28 mouse cellular contexts compared by ENCODE assay signal in genomic region chr6:8083196-8083595, GRCm38 (mm10).
DNase-seq lines count a peak whose midpoint lies in the region; ATAC-seq and TF ChIP-seq lines count a peak whose summit lies in the region.
"Had no signal": no experiment of that assay in that cellular context is flagged by ENCODE, and none has a peak within 500 bp of the region (broad histone marks: within the 10 kb centered on the region; RNA-seq: fewer than 3 reads in every experiment).

No protein-coding gene starts in this region.

- H3K4me2 ChIP-seq in embryonic facial prominence, embryonic 11.5 days (ENCODE audit: low read depth, low read length) = no peak overlapping the region
- no peak overlapping the region for H3K4me2 ChIP-seq in liver, postnatal 0 days (ENCODE audit: low read depth, low read length)
- H3K4me2 ChIP-seq: embryonic facial prominence, embryonic 13.5 days; embryonic facial prominence, embryonic 15.5 days; forebrain, embryonic 12.5 days had no signal

- H3K9me3 ChIP-seq in embryonic facial prominence, embryonic 11.5 days (replicated peaks; ENCODE audit: control insufficient read depth, low read length) = no peaks in the 10 kb centered on the region
- no peaks in the 10 kb centered on the region for H3K9me3 ChIP-seq in embryonic facial prominence, embryonic 10.5 days
- H3K9me3 ChIP-seq in liver, postnatal 0 days (ENCODE audit: low read length) = no peaks in the 10 kb centered on the region
- H3K9me3 ChIP-seq: embryonic facial prominence, embryonic 13.5 days; embryonic facial prominence, embryonic 15.5 days; forebrain, embryonic 10.5 days; forebrain, embryonic 12.5 days; G1E had no signal

- H3K4me3 ChIP-seq in embryonic facial prominence, embryonic 11.5 days (ENCODE audit: low read depth, low read length) = no peak overlapping the region
- no peak overlapping the region for H3K4me3 ChIP-seq in embryonic facial prominence, embryonic 10.5 days
- no peak overlapping the region for H3K4me3 ChIP-seq in liver, postnatal 0 days (ENCODE audit: low read depth, low read length)
- H3K4me3 ChIP-seq: embryonic facial prominence, embryonic 13.5 days; embryonic facial prominence, embryonic 15.5 days; erythroblast, embryonic 14.5 days; forebrain, embryonic 10.5 days; forebrain, embryonic 12.5 days had no signal

- no peak overlapping the region for H3K27ac ChIP-seq in embryonic facial prominence, embryonic 11.5 days (replicated peaks; ENCODE audit: low read depth, low read length)
- no peak overlapping the region for H3K27ac ChIP-seq in embryonic facial prominence, embryonic 10.5 days (replicated peaks)
- no peak overlapping the region for H3K27ac ChIP-seq in liver, postnatal 0 days (ENCODE audit: low read depth)
- H3K27ac ChIP-seq: embryonic facial prominence, embryonic 13.5 days; embryonic facial prominence, embryonic 15.5 days; forebrain, embryonic 10.5 days; forebrain, embryonic 12.5 days had no signal

- TF ChIP-seq CTCF in liver, postnatal 0 days (IDR thresholded peaks at IDR 0.05; ENCODE audit: low read depth) = no peak

- no peaks in the 10 kb centered on the region for H3K36me3 ChIP-seq in embryonic facial prominence, embryonic 11.5 days (replicated peaks; ENCODE audit: control insufficient read depth, insufficient read depth, low read depth, low read length)
- no peaks in the 10 kb centered on the region for H3K36me3 ChIP-seq in embryonic facial prominence, embryonic 10.5 days (replicated peaks)
- H3K36me3 ChIP-seq in liver, postnatal 0 days (replicated peaks; ENCODE audit: insufficient read depth, low read length) = no peaks in the 10 kb centered on the region
- H3K36me3 ChIP-seq: embryonic facial prominence, embryonic 13.5 days; embryonic facial prominence, embryonic 15.5 days; forebrain, embryonic 10.5 days; forebrain, embryonic 12.5 days; G1E had no signal

- no peak for TF ChIP-seq EP300 in liver, postnatal 0 days (IDR thresholded peaks at IDR 0.05; ENCODE audit: low read depth)

- no peaks in the 10 kb centered on the region for H3K27me3 ChIP-seq in embryonic facial prominence, embryonic 11.5 days (ENCODE audit: control insufficient read depth, insufficient read depth, low read length)
- no peaks in the 10 kb centered on the region for H3K27me3 ChIP-seq in embryonic facial prominence, embryonic 10.5 days (replicated peaks; ENCODE audit: low read depth, poor library complexity, severe bottlenecking)
- no peaks in the 10 kb centered on the region for H3K27me3 ChIP-seq in liver, postnatal 0 days (ENCODE audit: insufficient read depth, low read length)
- H3K27me3 ChIP-seq: CH12.LX; embryonic facial prominence, embryonic 15.5 days; forebrain, embryonic 12.5 days had no signal

- no peak overlapping the region for H3K9ac ChIP-seq in embryonic facial prominence, embryonic 11.5 days (replicated peaks; ENCODE audit: low read length)
- H3K9ac ChIP-seq in liver, postnatal 0 days (replicated peaks) = no peak overlapping the region
- H3K9ac ChIP-seq: embryonic facial prominence, embryonic 13.5 days; embryonic facial prominence, embryonic 15.5 days; forebrain, embryonic 12.5 days had no signal

- no peaks in the 10 kb centered on the region for H3K4me1 ChIP-seq in embryonic facial prominence, embryonic 11.5 days (ENCODE audit: control insufficient read depth, insufficient read depth, low read length)
- peaks cover 18% of the 10 kb centered on the region for H3K4me1 ChIP-seq in embryonic facial prominence, embryonic 10.5 days
- H3K4me1 ChIP-seq in liver, postnatal 0 days (ENCODE audit: insufficient read depth) = no peaks in the 10 kb centered on the region
- H3K4me1 ChIP-seq: embryonic facial prominence, embryonic 15.5 days; forebrain, embryonic 10.5 days; forebrain, embryonic 12.5 days had no signal

- WGBS in embryonic facial prominence, embryonic 11.5 days = 67% methylated on average over 2 of the region's 2 CpGs
- WGBS in embryonic facial prominence, embryonic 10.5 days = 64% methylated on average over 2 of the region's 2 CpGs
- WGBS in liver, postnatal 0 days (ENCODE audit: insufficient replicate concordance) = 51% methylated on average over 2 of the region's 2 CpGs

- peak; percentile 70; the same call in 1 of the 2 replicates for ATAC-seq in embryonic facial prominence, embryonic 11.5 days (replicated peaks; ENCODE audit: insufficient number of reproducible peaks, low FRiP score, low TSS enrichment, low read depth)
- peak; percentile 77 for ATAC-seq in liver, postnatal 0 days
- ATAC-seq: activated CD4-positive, CD25-positive, alpha-beta regulatory T cell, adult 4 months; CD4-positive, CD25-positive, alpha-beta regulatory T cell, adult 4 months; forebrain, embryonic 14.5 days; forebrain, embryonic 16.5 days; Patski had no signal

- DNase-seq in embryonic facial prominence, embryonic 11.5 days (ENCODE audit: low spot score) = peak; percentile 32
- DNase-seq in embryonic facial prominence, embryonic 10.5 days (ENCODE audit: low spot score) = no peak
- DNase-seq in liver, postnatal 0 days = no peak
- DNase-seq in liver = no peak
- peak; percentile 62 for DNase-seq in adipocyte (ENCODE audit: low spot score)
- DNase-seq: adrenal gland, adult 2 months; adrenal gland, postnatal 10 days; adrenal gland, postnatal 25 days; B cell, adult 2 months; cerebellum, adult 11 months; cerebellum, adult 18-20 months; cerebellum, adult 8-10 months; cerebellum, adult 9-11 months; cerebellum, postnatal 14 days; cerebellum, postnatal 36 days; embryo, embryonic 11 days had no signal

Comparison
In these comparisons a context has a peak if more than half of its experiments do, and no peak if none do; other contexts are left out.
1. DNase-seq: peak in embryonic facial prominence, embryonic 11.5 days (single experiment) and adipocyte (single experiment); none in embryonic facial prominence, embryonic 10.5 days (single experiment), liver, postnatal 0 days (single experiment) and liver (single experiment).